Comparison of ENCODE assay signal across 23 mouse cellular contexts in genomic region chr15:70675549-70675948, GRCm38 (mm10).
DNase-seq lines count a peak whose midpoint lies in the region; ATAC-seq lines count a peak whose summit lies in the region.
"Had no signal": no experiment of that assay in that cellular context is flagged by ENCODE, and none has a peak within 500 bp of the region (broad histone marks: within the 10 kb centered on the region; RNA-seq: fewer than 3 reads in every experiment).

No protein-coding gene starts in this region.

- peak; percentile 78; the same call in 1 of the 2 replicates for ATAC-seq in forebrain, embryonic 13.5 days
- ATAC-seq in forebrain, embryonic 11.5 days (replicated peaks; ENCODE audit: low FRiP score) = no peak
- peak; percentile 87 for ATAC-seq in forebrain, embryonic 15.5 days (replicated peaks)
- peak; percentile 93 for ATAC-seq in forebrain, embryonic 16.5 days
- ATAC-seq: activated CD4-positive, CD25-positive, alpha-beta regulatory T cell, adult 4 months; CD4-positive, CD25-positive, alpha-beta regulatory T cell, adult 4 months; Patski had no signal

- H3K4me1 ChIP-seq in forebrain, embryonic 13.5 days = no peaks in the 10 kb centered on the region
- H3K4me1 ChIP-seq in forebrain, embryonic 11.5 days (replicated peaks; ENCODE audit: control insufficient read depth, insufficient read depth, low read length) = no peaks in the 10 kb centered on the region
- no peaks in the 10 kb centered on the region for H3K4me1 ChIP-seq in forebrain, embryonic 15.5 days
- no peaks in the 10 kb centered on the region for H3K4me1 ChIP-seq in forebrain, embryonic 10.5 days
- no peaks in the 10 kb centered on the region for H3K4me1 ChIP-seq in forebrain, embryonic 16.5 days (replicated peaks; ENCODE audit: control insufficient read depth, insufficient read depth, low read length)
- H3K4me1 ChIP-seq: embryonic facial prominence, embryonic 10.5 days; embryonic facial prominence, embryonic 12.5 days had no signal

- DNase-seq in forebrain, embryonic 11.5 days (ENCODE audit: low spot score) = no peak
- no peak for DNase-seq in forebrain, embryonic 10.5 days (ENCODE audit: extremely low spot score, low spot score)
- DNase-seq in gastrocnemius, postnatal 14 days = no peak
- DNase-seq in heart, adult 9 months (ENCODE audit: low spot score in 2 of 2) = no peak
- DNase-seq: adrenal gland, adult 8-10 months; adrenal gland, postnatal 14 days; adrenal gland, postnatal 36 days; B cell, adult 2 months; cerebellum, adult 11-12 months; cerebellum, adult 2 months; cerebellum, adult 9-10 months; cerebellum, postnatal 10 days; cerebellum, postnatal 25 days had no signal

- intact Hi-C loops in gastrocnemius, postnatal 14 days (cut with DNase I; ENCODE audit: low total_unique reads) = no loop called here

- no peak overlapping the region for H3K9ac ChIP-seq in forebrain, embryonic 13.5 days
- H3K9ac ChIP-seq in forebrain, embryonic 11.5 days (ENCODE audit: low read length) = no peak overlapping the region
- no peak overlapping the region for H3K9ac ChIP-seq in forebrain, embryonic 15.5 days (replicated peaks)
- H3K9ac ChIP-seq in forebrain, embryonic 16.5 days (replicated peaks; ENCODE audit: low read depth, low read length) = no peak overlapping the region
- H3K9ac ChIP-seq: embryonic facial prominence, embryonic 12.5 days had no signal

- no peak overlapping the region for H3K4me2 ChIP-seq in forebrain, embryonic 13.5 days
- no peak overlapping the region for H3K4me2 ChIP-seq in forebrain, embryonic 11.5 days (ENCODE audit: low read depth, low read length, severe bottlenecking)
- no peak overlapping the region for H3K4me2 ChIP-seq in forebrain, embryonic 15.5 days (replicated peaks)
- no peak overlapping the region for H3K4me2 ChIP-seq in forebrain, embryonic 16.5 days (ENCODE audit: low read length)
- H3K4me2 ChIP-seq: embryonic facial prominence, embryonic 12.5 days had no signal

- H3K27ac ChIP-seq in forebrain, embryonic 13.5 days = no peak overlapping the region
- no peak overlapping the region for H3K27ac ChIP-seq in forebrain, embryonic 11.5 days (ENCODE audit: low read depth, low read length)
- no peak overlapping the region for H3K27ac ChIP-seq in forebrain, embryonic 15.5 days (replicated peaks)
- H3K27ac ChIP-seq in forebrain, embryonic 10.5 days = no peak overlapping the region
- H3K27ac ChIP-seq in forebrain, embryonic 16.5 days (ENCODE audit: low read length) = no peak overlapping the region
- H3K27ac ChIP-seq: embryonic facial prominence, embryonic 10.5 days; embryonic facial prominence, embryonic 12.5 days had no signal

- 65% methylated on average over 1 of the region's 1 CpGs for WGBS in forebrain, embryonic 13.5 days
- 74% methylated on average over 1 of the region's 1 CpGs for WGBS in forebrain, embryonic 11.5 days
- 55% methylated on average over 1 of the region's 1 CpGs for WGBS in forebrain, embryonic 15.5 days
- WGBS in forebrain, embryonic 10.5 days = 80% methylated on average over 1 of the region's 1 CpGs
- WGBS in forebrain, embryonic 16.5 days = 61% methylated on average over 1 of the region's 1 CpGs

- no peak overlapping the region for H3K4me3 ChIP-seq in forebrain, embryonic 13.5 days
- H3K4me3 ChIP-seq in forebrain, embryonic 11.5 days (ENCODE audit: low read depth, low read length) = no peak overlapping the region
- H3K4me3 ChIP-seq in forebrain, embryonic 15.5 days = no peak overlapping the region
- no peak overlapping the region for H3K4me3 ChIP-seq in forebrain, embryonic 10.5 days
- H3K4me3 ChIP-seq in forebrain, embryonic 16.5 days (replicated peaks; ENCODE audit: low read length) = no peak overlapping the region
- H3K4me3 ChIP-seq: embryonic facial prominence, embryonic 10.5 days; embryonic facial prominence, embryonic 12.5 days had no signal

- no peaks in the 10 kb centered on the region for H3K9me3 ChIP-seq in forebrain, embryonic 13.5 days (replicated peaks)
- no peaks in the 10 kb centered on the region for H3K9me3 ChIP-seq in forebrain, embryonic 11.5 days (ENCODE audit: control insufficient read depth, low read length)
- H3K9me3 ChIP-seq in forebrain, embryonic 15.5 days = no peaks in the 10 kb centered on the region
- H3K9me3 ChIP-seq in forebrain, embryonic 10.5 days = no peaks in the 10 kb centered on the region
- no peaks in the 10 kb centered on the region for H3K9me3 ChIP-seq in forebrain, embryonic 16.5 days (ENCODE audit: control insufficient read depth, low read length)
- H3K9me3 ChIP-seq: embryonic facial prominence, embryonic 10.5 days; embryonic facial prominence, embryonic 12.5 days; G1E had no signal

- H3K27me3 ChIP-seq in forebrain, embryonic 13.5 days = no peaks in the 10 kb centered on the region
- H3K27me3 ChIP-seq in forebrain, embryonic 11.5 days (ENCODE audit: control insufficient read depth, insufficient read depth, low read length) = no peaks in the 10 kb centered on the region
- no peaks in the 10 kb centered on the region for H3K27me3 ChIP-seq in forebrain, embryonic 15.5 days
- H3K27me3 ChIP-seq in forebrain, embryonic 10.5 days (ENCODE audit: poor library complexity, severe bottlenecking) = no peaks in the 10 kb centered on the region
- no peaks in the 10 kb centered on the region for H3K27me3 ChIP-seq in forebrain, embryonic 16.5 days (replicated peaks; ENCODE audit: control insufficient read depth, insufficient read depth, low read length)
- H3K27me3 ChIP-seq: CH12.LX; embryonic facial prominence, embryonic 12.5 days; Patski had no signal

- H3K36me3 ChIP-seq in forebrain, embryonic 13.5 days (ENCODE audit: poor library complexity, severe bottlenecking) = no peaks in the 10 kb centered on the region
- no peaks in the 10 kb centered on the region for H3K36me3 ChIP-seq in forebrain, embryonic 11.5 days (ENCODE audit: control insufficient read depth, insufficient read depth, low read length)
- no peaks in the 10 kb centered on the region for H3K36me3 ChIP-seq in forebrain, embryonic 15.5 days
- no peaks in the 10 kb centered on the region for H3K36me3 ChIP-seq in forebrain, embryonic 10.5 days (replicated peaks)
- no peaks in the 10 kb centered on the region for H3K36me3 ChIP-seq in forebrain, embryonic 16.5 days (ENCODE audit: control insufficient read depth, insufficient read depth)
- H3K36me3 ChIP-seq: embryonic facial prominence, embryonic 10.5 days; embryonic facial prominence, embryonic 12.5 days; G1E had no signal
